Mouse (Mus musculus) heart, postnatal 0 days (tissue): ENCODE data around the gene Tshz2.

Experiments used
- CTCF ChIP-seq: IDR thresholded peaks from 2 replicates; pipeline ENCODE4 v1.5.1; 2016; ENCODE audit warnings: antibody characterized with exemption, control low read depth, low read depth
- EP300 ChIP-seq: IDR thresholded peaks from 2 replicates; pipeline ENCODE4 v1.6.1; 2016; ENCODE audit warnings: antibody characterized with exemption, low read depth

DNA sequence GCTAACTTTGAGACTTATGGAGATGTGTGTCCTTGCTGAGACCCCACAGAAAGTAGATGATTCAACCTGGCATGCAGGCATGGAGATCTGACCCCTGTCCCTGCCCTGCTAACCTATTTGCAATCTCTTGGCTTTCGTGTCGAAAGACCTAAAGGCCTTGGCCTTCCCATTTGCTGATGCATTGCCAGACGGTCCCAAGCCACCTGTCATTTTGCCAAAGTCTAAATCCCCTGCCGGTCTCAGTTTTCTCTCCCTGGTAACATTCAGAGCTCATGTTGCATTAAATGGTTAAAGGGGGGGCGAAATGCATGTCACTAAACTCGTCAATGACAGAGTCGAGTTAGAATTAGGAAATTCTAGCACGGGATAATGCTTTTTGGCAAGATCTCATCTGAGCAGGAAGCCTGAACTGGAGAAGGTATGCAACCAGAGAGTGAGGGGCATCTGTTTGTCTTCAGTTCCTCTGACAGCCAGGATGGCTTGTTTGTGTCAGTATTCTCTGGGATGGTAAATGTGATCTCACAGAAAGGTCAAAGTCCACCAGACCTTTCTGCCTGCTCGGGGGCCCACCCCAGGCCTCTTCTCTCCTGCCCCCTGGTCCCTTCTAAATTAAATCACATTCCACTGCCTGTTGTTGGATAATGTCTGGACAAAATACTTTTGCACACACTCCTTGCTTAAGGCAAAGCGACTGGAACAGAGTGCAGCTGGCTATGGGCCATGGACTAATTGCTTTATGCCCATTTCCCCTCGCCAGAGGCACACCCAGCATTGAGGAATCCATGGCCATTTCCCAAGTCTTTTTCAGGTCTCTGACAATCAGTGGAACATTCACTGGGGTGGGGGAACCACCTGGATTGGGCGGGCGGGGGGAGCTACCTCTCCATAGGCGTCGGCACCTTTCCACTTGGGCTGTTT, 118.0 kb downstream of the Tshz2 start:
- no peak for TF ChIP-seq CTCF
- no peak for TF ChIP-seq EP300
